Mouse (Mus musculus): Measurements from ENCODE around the gene Lamc1. TPM values are rescaled to one million over a fixed set of nuclear protein-coding genes. Genes with fewer than 3 reads are reported as not detected.
"Not testable (repeated sequence)": the region's sequence is repeated elsewhere in the genome, so short reads cannot be mapped to it uniquely, and the experiment has no call there.

Lamc1 gene
- total RNA-seq (2022), result 10 to 100 TPM; 49.8 to 71.5 (median 61.8) TPM

GRCm38 (mm10) chr1:153332444-153333295 is at the start of gene Lamc1:
TSS of gene Lamc1 (minus strand) at chr1:153332786.
- DNase-seq, result peak; percentile 94

- DNase-seq, result no peak
Observed at GRCm38 (mm10) chr1:153380746-153381282, 48.2 kb upstream of the Lamc1 start.

- no peak for DNase-seq
Observed at GRCm38 (mm10) chr1:153379832-153380231, 47.2 kb upstream of the Lamc1 start.

GRCm38 (mm10) chr1:153378587-153378986 is 46.0 kb upstream of the Lamc1 start:
- no peak for DNase-seq

GRCm38 (mm10) chr1:153376446-153376845 is 43.9 kb upstream of the Lamc1 start:
- no peak for DNase-seq

- DNase-seq, result no peak
Observed at GRCm38 (mm10) chr1:153374136-153374535, 41.5 kb upstream of the Lamc1 start.

GRCm38 (mm10) chr1:153371846-153372245 is 39.3 kb upstream of the Lamc1 start:
- DNase-seq, result no peak

- DNase-seq, result no peak
Observed at GRCm38 (mm10) chr1:153369011-153369410, 36.4 kb upstream of the Lamc1 start.

GRCm38 (mm10) chr1:153367048-153367447 is 34.5 kb upstream of the Lamc1 start:
- no peak for DNase-seq

GRCm38 (mm10) chr1:153361926-153362325 is 29.3 kb upstream of the Lamc1 start:
- no peak for DNase-seq

GRCm38 (mm10) chr1:153360556-153360955 is 28.0 kb upstream of the Lamc1 start:
- no peak for DNase-seq

GRCm38 (mm10) chr1:153357218-153357617 is 24.6 kb upstream of the Lamc1 start:
- DNase-seq, result no peak

GRCm38 (mm10) chr1:153354466-153354865 is 21.9 kb upstream of the Lamc1 start:
- DNase-seq, result no peak

- DNase-seq, result no peak
Observed at GRCm38 (mm10) chr1:153353736-153354430, 21.3 kb upstream of the Lamc1 start.

- DNase-seq, result peak; percentile 40
Observed at GRCm38 (mm10) chr1:153351034-153351433, 18.4 kb upstream of the Lamc1 start.

- DNase-seq, result no peak
Observed at GRCm38 (mm10) chr1:153347726-153348125, 15.1 kb upstream of the Lamc1 start.

GRCm38 (mm10) chr1:153347040-153347439 is 14.5 kb upstream of the Lamc1 start:
- DNase-seq, result no peak

GRCm38 (mm10) chr1:153345699-153346291 is 13.2 kb upstream of the Lamc1 start:
- DNase-seq, result no peak

- no peak for DNase-seq
Observed at GRCm38 (mm10) chr1:153345002-153345401, 12.4 kb upstream of the Lamc1 start.

- DNase-seq, result not testable (repeated sequence)
Observed at GRCm38 (mm10) chr1:153335451-153335850, 2.9 kb upstream of the Lamc1 start.

GRCm38 (mm10) chr1:153333296-153334121 is 923 bp upstream of the Lamc1 start:
- DNase-seq, result peak; percentile 70

All from adrenal gland, adult 8-10 months (tissue).